Mouse (Mus musculus) embryonic stem cell, embryonic (primary cell): ENCODE data around the gene Tomm34.

Experiments used
- CTCF ChIA-PET, 4 experiments: fragments of 300-600 bp in 2 of 4; fragments of 350-600 bp in 2 of 4; sonication (Branson Sonifier 250); formaldehyde crosslinking; loops; one replicate each; lab custom pipeline; 2022; ENCODE audit warnings: inconsistent platforms in 2 of 4; lab: Charles Lee
- POLR2A ChIA-PET, 4 experiments: fragments of 300-600 bp in 2 of 4; fragments of 350-600 bp in 2 of 4; sonication (Branson Sonifier 250); formaldehyde crosslinking; loops; one replicate each; lab custom pipeline; 2022; ENCODE audit warnings: antibody characterized with exemption in 4 of 4, inconsistent platforms in 1 of 4; lab: Charles Lee

Gene Tomm34

DNA sequence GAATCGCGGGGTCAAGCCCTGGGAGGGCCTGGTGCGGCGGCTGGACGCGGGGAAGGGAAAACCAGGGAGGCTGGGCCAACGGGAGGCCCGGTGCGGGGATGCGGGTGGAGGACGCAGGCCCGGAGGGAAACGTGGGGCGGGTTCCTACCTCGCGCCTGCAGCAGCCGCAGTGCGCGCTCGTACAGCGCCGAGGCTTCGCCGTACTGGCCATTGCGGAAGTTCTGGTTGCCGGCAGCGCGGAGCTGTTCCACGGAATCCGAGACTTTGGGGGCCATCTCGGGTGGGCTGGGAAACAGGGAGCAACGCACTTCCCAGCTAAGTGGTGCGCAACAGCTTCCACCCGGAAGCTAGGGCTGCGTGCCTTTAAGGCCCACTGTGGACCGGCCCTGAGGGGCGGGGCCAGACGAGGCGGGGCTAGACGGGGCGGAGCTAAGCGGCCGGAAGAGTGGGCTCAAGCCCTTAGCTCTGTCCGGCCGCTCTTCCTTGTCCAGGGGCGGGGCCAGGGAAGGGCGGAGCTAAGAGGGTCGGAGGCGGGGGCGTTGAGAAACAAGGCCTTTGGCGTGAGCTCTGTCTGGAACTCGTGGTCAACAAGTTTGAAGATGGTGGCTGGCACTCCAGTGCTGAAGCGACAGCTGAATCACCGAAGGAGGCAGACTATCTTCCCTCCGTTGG lies at the start of gene Tomm34:
Gene Tomm34 (minus strand): TSS at position 405 of the 672 bp plus-strand sequence.
- ChIA-PET CTCF (interaction anchor here in 3 of 4 experiments (0.5 to 1.2 kb wide), 9 partner anchors 27 to 1327 kb away, joined by 3 to 7 read pairs (median 3); partner anchors contain the start of gene Slpi (in 1 of the 3)), POLR2A (interaction anchor here (0.5 to 4.3 kb wide), 61 partner anchors 9 to 1019 kb away, joined by 3 to 36 read pairs (median 4); partner anchors contain the start of genes Ywhab (in 2 of the 4), Fitm2 (in 1 of the 4), Gm20458 (in 1 of the 4) and Matn4 (in 1 of the 4))

DNA sequence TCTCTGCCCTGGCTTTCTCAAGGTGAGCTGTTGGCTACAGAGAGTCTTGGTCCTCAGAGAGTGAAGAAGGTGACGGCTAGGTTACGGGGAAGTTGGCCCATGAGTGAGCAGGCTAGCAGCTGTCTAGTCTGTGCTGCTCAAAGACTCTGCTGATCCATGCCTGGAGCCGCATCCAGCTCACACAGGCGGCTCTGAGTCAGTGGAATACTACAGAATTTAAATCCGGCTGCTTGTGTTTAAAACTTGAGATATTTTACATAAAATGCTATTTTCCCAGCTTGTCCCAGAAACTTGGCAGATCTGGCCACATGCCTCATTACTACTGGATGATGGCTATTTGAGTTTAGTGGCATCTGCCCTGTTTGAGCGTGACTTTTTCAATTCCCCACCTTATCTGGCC lies 48.5 kb upstream of the Tomm34 start:
- POLR2A ChIA-PET, result interaction anchor here in 1 of 4 experiments (0.6 kb wide), 2 partner anchors 21 to 42 kb away, joined by 3 to 5 read pairs; no protein-coding TSS in a partner anchor
- CTCF ChIA-PET, result interaction anchor here in 1 of 4 experiments (0.5 kb wide), 1 partner anchor 306 kb away, joined by 4 read pairs; no protein-coding TSS in a partner anchor

DNA sequence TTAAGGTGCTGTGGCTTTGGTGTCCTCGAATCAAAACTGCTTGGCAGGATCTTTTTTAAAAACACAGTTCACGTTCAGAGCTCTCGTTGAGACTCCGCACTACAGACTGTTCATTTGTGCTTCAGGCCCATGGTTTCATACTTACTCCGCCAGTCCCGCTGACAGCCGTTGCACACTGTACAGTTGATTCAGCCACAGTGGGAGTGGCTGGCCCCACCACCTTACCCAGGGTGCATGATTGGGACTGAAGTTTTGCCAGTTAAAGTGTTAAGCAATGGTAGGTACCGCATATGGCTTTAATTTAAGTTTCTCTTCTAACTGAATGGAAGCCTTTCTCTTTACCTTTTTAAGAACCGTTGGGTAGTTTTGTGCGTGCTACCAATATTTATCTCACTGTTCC lies 44.6 kb upstream of the Tomm34 start:
- ChIA-PET POLR2A (interaction anchor here in 1 of 4 experiments (1.7 kb wide), 1 partner anchor 46 kb away, joined by 6 read pairs; the partner anchor contains the start of gene Stk4), CTCF (interaction anchor here in 2 of 4 experiments (1.0 to 2.2 kb wide), 2 partner anchors 8 to 10 kb away, joined by 3 to 7 read pairs; no protein-coding TSS in a partner anchor)

DNA sequence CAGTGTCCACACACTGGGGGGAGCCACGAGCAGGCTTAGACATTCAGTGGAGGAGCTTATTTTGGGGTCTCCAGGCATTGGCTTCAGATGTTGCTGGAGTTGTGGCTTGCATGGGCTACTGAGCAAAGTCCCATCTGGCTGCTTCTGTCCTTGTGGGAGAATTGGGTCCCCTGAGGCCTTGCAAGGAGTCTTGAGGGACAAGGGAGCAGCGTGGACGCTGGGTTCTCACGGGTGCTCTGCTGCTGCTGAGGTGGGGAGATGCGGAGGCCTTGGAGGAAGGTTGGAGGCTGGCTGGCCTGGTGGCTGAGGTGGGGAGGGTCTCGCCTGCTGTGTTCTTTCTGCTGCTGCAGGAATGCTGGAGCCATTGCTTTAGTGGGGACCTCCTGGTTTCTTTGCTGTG lies 43.1 kb upstream of the Tomm34 start:
- ChIA-PET POLR2A (interaction anchor here in 1 of 4 experiments (0.7 kb wide), 1 partner anchor 66 kb away, joined by 4 read pairs; no protein-coding TSS in a partner anchor), CTCF (interaction anchor here in 2 of 4 experiments (0.7 to 1.4 kb wide), 2 partner anchors 11 to 30 kb away, joined by 3 read pairs; no protein-coding TSS in a partner anchor)

DNA sequence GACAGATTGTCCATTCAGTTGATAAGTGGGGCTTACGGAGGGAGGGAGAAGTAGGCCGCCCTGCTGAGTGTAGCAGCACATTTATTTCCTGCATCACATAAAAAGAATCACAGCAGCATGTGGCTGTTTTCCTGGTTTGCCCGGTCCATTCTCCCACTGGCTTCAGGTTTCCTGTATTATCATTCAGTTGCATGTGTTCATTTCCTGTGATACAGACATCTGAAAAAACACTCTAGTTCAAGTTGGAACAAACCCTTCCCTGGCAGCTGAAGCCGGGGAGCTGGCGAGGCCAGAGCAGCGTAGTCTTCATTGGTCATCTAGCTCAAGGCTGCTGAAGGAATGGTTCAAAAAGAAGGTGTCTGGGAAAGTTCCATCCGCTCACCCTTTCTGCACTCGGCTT lies 40.6 kb upstream of the Tomm34 start:
- CTCF ChIA-PET, result interaction anchor here in 3 of 4 experiments (0.6 to 1.4 kb wide), 3 partner anchors 69 to 305 kb away, joined by 3 to 6 read pairs (median 3); no protein-coding TSS in a partner anchor
- POLR2A ChIA-PET, result interaction anchor here in 1 of 4 experiments (1.3 kb wide), 1 partner anchor 11 kb away, joined by 3 read pairs; no protein-coding TSS in a partner anchor

DNA sequence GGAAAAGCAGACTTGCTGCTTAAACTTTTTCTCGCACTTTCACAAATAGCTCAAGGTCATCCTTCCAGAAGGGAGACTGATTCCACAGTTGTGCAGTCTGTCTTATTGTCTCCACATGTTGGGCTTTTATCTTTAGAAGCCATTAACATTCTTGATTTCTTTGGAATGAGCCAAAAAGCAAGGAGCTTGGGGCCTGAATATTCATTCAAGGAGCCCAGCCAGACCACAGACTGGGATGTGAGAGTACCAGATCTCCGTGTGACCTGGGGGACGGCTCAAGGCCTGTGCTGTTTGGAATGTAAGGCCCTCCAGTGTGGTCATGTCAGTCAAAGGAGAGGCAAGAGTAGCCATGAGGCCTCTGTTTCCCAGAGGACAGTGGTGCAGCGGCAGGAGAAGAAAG lies 37.5 kb upstream of the Tomm34 start:
- ChIA-PET CTCF (interaction anchor here in 2 of 4 experiments (0.5 to 2.2 kb wide), 6 partner anchors 12 to 281 kb away, joined by 3 to 7 read pairs (median 3); partner anchors contain the start of gene Slpi (in 1 of the 2)), POLR2A (interaction anchor here in 2 of 4 experiments (0.6 to 1.8 kb wide), 17 partner anchors 10 to 436 kb away, joined by 3 to 6 read pairs (median 3); partner anchors contain the start of gene Tomm34 (in 2 of the 2))

DNA sequence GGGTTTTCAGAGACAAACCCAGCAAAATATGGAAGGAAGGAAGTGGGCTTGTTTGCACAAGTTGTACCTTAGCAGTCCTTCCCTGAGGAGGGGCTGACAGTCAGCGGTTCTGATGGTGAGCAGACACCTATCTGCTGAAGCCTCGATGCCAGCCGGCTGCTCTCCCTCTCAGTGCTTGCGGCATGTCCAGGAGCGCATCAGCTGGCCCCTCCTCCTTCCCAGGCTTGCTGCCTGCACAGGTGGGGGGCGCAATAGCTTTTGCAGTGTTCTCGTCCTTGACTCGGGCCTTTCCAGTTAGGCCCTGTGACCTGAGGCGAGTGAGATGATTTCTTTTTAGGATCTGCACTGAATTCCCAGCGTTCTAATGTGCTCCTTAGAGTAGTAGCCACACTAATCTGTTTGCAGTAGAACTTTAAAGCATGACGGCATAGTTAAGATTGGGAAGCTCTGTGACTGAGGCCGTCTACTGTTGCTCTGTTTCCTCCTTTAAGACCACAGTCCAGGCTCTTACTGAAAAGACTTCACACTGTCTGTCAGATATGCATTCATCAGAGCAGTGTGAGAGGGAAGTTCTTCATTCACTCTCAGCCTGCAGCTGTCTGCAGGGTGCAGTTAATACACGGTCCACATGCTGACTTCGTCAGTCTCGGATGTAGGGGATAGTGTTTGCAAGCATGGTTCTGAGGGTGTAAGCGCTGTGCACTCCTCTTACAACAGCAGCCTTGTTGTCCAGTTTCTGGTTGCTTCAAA lies 36.3 kb upstream of the Tomm34 start:
- ChIA-PET CTCF (interaction anchor here in 2 of 4 experiments (0.5 to 2.2 kb wide), 12 partner anchors 9 to 862 kb away, joined by 3 to 8 read pairs (median 3); partner anchors contain the start of genes Slpi (in 1 of the 2), Wfdc10 (in 1 of the 2) and Wfdc9 (in 1 of the 2)), POLR2A (interaction anchor here in 1 of 4 experiments (0.8 to 1.8 kb wide), 7 partner anchors 9 to 44 kb away, joined by 3 to 6 read pairs (median 4); no protein-coding TSS in a partner anchor)

DNA sequence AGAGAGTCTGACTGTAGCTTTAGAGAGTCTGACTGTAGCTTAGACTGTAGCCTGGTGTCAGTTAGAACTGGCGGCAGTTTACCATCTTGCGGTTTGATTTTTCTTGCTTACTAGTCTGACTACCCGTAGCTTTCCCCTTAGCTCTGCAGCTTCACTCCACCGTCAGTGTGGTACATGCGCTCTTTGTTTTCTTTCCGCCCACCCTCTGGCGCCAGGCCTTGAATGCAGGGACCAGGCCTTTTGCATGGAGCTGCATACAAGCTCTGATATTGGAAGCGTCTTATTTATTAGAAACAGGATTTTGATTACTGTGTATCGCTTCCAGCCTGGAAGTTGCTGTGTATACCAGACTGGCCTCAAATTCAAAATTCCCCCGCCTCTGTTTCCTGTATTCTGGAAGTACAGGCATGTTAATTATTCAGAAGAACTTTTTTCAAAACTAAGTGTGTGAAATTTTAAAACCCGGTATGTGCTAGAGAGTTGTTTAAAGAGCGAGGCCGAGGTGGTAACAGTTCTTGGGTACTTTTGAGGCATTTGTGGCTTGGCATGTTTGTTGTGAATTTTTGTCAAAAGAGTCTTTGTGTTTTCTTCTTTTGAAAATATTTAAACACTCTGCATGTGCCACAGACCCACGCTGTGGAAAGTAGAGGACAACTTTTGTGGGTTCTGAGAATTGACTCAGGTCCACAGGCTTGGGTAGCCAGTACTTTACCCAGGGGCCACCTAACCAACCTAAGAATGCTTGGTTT lies 35.5 kb upstream of the Tomm34 start:
- POLR2A ChIA-PET, result interaction anchor here in 1 of 4 experiments (1.8 kb wide), 1 partner anchor 17 kb away, joined by 6 read pairs; no protein-coding TSS in a partner anchor
- CTCF ChIA-PET, result interaction anchor here in 2 of 4 experiments (0.8 to 2.2 kb wide), 5 partner anchors 8 to 283 kb away, joined by 3 to 7 read pairs (median 3); partner anchors contain the start of gene Slpi (in 1 of the 2)

DNA sequence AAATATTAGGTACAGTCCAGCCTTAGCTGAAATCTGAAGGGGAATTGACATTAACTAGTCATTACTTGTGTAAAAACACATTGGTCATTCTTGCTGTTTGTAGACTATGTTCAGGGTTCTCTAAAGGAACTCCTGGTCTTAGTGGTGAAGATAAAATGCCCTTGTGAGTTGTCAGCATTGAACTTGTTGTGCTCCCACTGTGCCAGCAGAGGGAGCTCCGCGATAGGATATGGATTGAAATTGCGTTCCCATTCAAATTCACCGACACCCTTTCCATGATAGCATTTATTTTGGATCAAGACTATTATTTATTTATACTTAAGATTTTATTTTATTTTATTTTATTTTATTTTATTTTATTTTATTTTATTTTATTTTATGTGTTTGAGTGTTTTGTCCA lies 32.5 kb upstream of the Tomm34 start:
- POLR2A ChIA-PET, result interaction anchor here in 2 of 4 experiments (0.7 to 1.8 kb wide), 5 partner anchors 9 to 326 kb away, joined by 3 to 7 read pairs (median 4); partner anchors contain the start of gene Tomm34 (in 1 of the 2)

DNA sequence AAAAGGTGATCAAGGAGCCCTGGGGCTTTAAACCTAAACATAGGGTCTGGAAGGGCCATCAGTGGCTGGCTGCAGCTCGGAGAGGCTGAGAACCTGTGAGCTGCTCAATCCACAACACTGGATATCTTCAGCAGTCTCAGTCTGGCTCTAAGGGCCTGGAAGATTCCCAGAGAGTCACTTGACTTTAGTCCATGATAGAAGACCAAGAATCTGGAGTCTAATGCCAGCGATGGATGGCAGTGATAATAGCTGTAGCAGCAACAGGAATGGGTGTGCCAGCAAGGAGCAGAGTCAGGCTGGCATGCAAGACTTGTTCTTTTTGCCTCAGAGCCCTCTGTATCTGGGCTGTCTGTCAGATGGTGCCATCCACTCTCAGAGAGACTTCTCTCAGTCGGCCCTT lies 31.4 kb upstream of the Tomm34 start:
- ChIA-PET CTCF (no interaction called here), POLR2A (interaction anchor here in 1 of 4 experiments (0.6 to 1.8 kb wide), 2 partner anchors 8 to 212 kb away, joined by 3 to 7 read pairs; no protein-coding TSS in a partner anchor)

More for the DNA sequence above, 32.5 kb upstream of the Tomm34 start:
- CTCF ChIA-PET, result interaction anchor here (0.6 to 1.7 kb wide), 19 partner anchors 9 to 382 kb away, joined by 3 to 6 read pairs (median 3); no protein-coding TSS in a partner anchor

DNA sequence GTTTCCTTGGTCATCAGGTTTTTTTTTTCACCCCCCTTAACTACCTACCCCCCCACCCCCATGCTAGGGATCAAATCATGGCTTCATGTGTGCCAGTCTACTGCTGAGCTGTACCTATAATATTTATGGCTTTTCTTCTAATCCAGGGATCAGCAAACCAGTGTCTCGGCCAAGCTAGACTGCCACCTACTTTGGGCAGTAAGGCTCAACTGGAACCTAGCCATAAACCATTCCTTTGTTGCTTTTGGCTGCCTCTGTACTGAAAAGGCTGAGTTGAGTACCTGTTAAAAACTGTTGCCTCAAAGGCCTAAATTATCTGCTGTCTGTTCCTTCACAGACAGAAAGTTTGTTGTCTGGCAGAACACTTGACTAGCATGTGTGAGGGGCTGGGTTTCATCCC lies 31.0 kb upstream of the Tomm34 start:
- POLR2A ChIA-PET, result interaction anchor here in 1 of 4 experiments (0.6 to 1.8 kb wide), 3 partner anchors 8 to 211 kb away, joined by 3 to 7 read pairs (median 3); partner anchors contain the start of gene Tomm34

DNA sequence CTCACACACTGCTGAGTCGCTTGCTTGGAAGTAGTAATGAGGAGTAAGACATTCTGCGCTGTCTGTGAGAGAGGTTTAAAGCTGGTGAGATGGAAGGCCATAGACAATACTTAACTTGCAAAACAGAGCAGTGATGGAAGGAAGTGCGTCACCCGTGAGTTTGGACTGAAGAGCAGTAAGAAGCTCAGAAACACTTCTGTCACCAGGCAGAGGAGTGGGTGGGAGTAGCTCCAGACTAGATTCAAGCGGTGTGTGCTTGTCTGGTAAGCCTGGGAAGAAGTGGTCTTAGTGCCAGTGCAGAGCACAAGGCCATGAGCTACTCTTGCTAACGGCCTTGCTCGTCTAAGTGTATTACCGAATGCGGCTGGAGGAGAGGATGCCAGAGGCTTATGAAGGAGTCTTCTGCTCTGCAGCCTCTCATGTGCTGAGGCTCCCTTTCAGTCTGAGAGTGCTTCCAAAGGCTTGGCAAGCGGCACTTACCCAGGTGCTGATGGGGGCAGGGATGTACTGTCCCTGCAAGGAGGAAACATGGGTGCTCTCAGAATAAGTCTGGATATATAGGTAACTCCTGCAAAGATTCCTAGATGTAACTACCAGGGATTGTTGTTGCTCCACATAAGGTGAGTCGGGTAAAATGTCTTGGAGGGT lies 27.8 kb upstream of the Tomm34 start:
- POLR2A ChIA-PET, result interaction anchor here in 1 of 4 experiments (0.9 to 1.2 kb wide), 3 partner anchors 9 to 20 kb away, joined by 3 to 5 read pairs (median 3); no protein-coding TSS in a partner anchor

More for the DNA sequence above, 31.0 kb upstream of the Tomm34 start:
- CTCF ChIA-PET, result no interaction called here

DNA sequence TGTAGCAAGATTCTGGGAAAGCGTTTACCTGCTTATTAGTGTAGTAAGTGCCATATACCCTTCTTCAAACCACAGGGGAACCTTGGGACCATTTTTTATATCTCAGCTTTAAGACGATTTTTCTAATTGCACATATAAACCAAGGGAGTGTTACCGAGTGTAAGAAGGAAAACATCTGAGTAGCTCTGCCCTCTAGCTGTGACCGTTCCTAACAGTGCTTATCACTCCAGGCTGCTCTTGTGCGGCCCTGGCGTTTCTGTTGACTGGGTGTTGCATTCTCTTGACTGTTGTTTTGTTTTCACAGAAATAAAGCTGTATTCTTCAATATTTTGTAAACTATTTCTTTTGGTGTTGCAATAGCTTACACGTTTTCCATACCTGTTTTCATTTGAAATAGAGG lies 23.2 kb upstream of the Tomm34 start:
- ChIA-PET POLR2A (interaction anchor here in 2 of 4 experiments (0.8 to 2.3 kb wide), 5 partner anchors 8 to 23 kb away, joined by 3 to 7 read pairs (median 4); partner anchors contain the start of gene Tomm34 (in 1 of the 2)), CTCF (interaction anchor here in 2 of 4 experiments (0.5 to 1.2 kb wide), 2 partner anchors 9 to 640 kb away, joined by 3 to 4 read pairs; no protein-coding TSS in a partner anchor)

More for the DNA sequence above, 27.8 kb upstream of the Tomm34 start:
- CTCF ChIA-PET, result interaction anchor here in 2 of 4 experiments (0.6 to 1.0 kb wide), 4 partner anchors 9 to 271 kb away, joined by 3 to 4 read pairs (median 3); no protein-coding TSS in a partner anchor

DNA sequence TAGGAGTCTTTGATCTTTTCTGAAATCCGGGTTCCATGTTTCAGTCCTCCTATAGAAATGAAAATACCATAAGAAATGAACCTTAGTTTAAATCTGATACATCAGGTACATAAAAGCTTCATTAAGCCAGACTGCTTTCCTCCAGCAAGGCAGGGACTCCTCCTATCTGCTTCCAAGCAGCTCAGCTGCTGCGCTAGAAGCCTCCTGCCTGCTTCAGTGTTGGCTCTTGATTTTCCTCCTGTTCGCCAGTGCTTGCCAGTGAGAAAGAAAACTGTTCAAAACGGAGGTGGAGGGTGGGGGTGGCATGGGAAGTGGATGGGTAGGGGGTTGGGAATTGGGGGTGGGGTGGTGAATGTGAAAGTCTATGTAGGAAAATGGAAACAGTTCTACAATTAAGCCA lies 18.5 kb upstream of the Tomm34 start:
- ChIA-PET POLR2A (interaction anchor here in 2 of 4 experiments (1.3 to 2.1 kb wide), 4 partner anchors 9 to 18 kb away, joined by 3 to 6 read pairs (median 4); partner anchors contain the start of gene Tomm34 (in 1 of the 2)), CTCF (no interaction called here)

DNA sequence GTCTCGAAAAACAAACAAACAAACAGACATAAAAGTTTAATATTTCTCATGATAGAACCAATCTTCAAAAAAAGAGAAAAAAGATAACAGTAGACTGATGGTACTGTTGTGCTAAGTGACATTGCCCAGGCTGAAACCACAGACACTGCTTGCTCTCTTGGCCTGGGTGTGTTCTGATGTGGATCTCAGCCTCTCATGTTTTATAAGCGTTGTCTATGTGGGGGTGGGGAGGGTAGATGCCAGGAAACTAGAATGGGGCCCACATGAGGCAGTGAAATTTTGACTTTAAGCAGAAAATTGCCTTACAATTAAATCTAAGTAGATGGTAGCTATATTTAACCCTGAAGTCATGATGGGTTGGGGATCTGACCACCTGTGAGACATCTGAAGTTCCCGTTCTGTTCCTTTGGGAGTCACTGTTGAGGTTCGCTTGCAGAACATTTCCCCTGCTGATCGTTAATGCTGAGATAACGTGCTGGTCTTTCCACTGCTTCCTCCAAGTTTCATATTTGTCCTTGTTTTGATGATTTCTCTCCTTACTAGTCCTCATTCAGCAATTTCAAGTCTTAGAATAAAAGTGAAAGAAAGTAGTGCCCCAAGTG lies 16.5 kb upstream of the Tomm34 start:
- ChIA-PET CTCF (no interaction called here), POLR2A (interaction anchor here in 1 of 4 experiments (1.0 to 2.8 kb wide), 2 partner anchors 16 to 85 kb away, joined by 3 to 10 read pairs; partner anchors contain the start of genes Stk4 and Tomm34)
